In the genomic region with DNA sequence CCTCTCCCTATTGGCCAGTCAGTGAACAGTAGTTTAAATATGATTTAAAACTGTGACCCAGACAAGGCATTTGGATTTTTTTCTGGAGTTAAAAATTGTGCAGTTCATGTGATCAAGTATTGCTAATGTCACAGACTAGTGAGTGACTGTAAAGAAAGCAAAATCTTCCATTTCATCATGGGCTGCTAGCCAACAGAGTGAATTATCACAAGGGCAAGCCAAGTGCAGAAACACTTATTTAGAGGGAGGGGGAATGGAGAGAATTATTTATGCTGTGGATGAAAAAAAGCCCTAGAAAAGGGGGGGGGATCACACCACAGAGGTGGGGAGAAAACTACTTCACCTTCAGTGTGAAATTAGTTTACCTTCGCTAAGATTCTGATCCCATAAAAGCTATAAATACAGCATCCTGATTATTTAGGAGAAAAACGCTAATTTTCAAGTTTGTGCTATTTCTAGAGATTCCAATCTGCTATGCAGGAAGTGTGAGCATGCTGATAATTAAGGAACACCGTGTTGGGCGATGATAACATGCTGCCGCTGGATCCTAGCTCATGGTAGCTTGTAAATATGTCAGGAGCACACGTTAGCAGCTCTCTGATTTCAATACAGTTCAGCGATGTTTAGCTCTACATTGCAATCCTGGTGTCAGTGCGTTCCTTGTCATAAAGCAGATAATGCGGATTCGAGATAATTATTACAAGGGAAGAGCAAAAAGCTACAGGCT, we compare ENCODE assay signal across 18 mouse cellular contexts.
DNase-seq lines count a peak whose midpoint lies in the region; ATAC-seq and TF ChIP-seq lines count a peak whose summit lies in the region.
"Had no signal": no experiment of that assay in that cellular context is flagged by ENCODE, and none has a peak within 500 bp of the region (broad histone marks: within the 10 kb centered on the region; RNA-seq: fewer than 3 reads in every experiment).

No protein-coding gene starts in this region.

- H3K36me3 ChIP-seq in forebrain, embryonic 14.5 days (ENCODE audit: control insufficient read depth, insufficient read depth, low read length): no peaks in the 10 kb centered on the region
- no peaks in the 10 kb centered on the region for H3K36me3 ChIP-seq in forebrain, embryonic 10.5 days (replicated peaks)
- H3K36me3 ChIP-seq in heart, embryonic 12.5 days: no peaks in the 10 kb centered on the region
- no peaks in the 10 kb centered on the region for H3K36me3 ChIP-seq in lung, embryonic 14.5 days (ENCODE audit: insufficient read depth)
- H3K36me3 ChIP-seq in liver, embryonic 11.5 days (ENCODE audit: control insufficient read depth, insufficient read depth, low read length): no peaks in the 10 kb centered on the region
- H3K36me3 ChIP-seq: embryonic facial prominence, embryonic 10.5 days; G1E; heart, embryonic 13.5 days; hindbrain, embryonic 15.5 days had no signal

- no peak overlapping the region for H3K27ac ChIP-seq in forebrain, embryonic 14.5 days (ENCODE audit: low read depth, low read length)
- H3K27ac ChIP-seq in forebrain, embryonic 10.5 days: no peak overlapping the region
- H3K27ac ChIP-seq in heart, embryonic 12.5 days (ENCODE audit: poor library complexity, severe bottlenecking): no peak overlapping the region
- no peak overlapping the region for H3K27ac ChIP-seq in lung, embryonic 14.5 days (ENCODE audit: low read depth)
- H3K27ac ChIP-seq in liver, embryonic 11.5 days (ENCODE audit: low read depth, low read length): no peak overlapping the region
- H3K27ac ChIP-seq: embryonic facial prominence, embryonic 10.5 days; heart, embryonic 13.5 days; hindbrain, embryonic 15.5 days had no signal

- H3K9me3 ChIP-seq in forebrain, embryonic 14.5 days (replicated peaks; ENCODE audit: control insufficient read depth, low read length): no peaks in the 10 kb centered on the region
- no peaks in the 10 kb centered on the region for H3K9me3 ChIP-seq in forebrain, embryonic 10.5 days
- H3K9me3 ChIP-seq in heart, embryonic 12.5 days (replicated peaks): 0 out of 2 replicates have a peak, but pooled peaks cover 3% of the 10 kb centered on the region
- no peaks in the 10 kb centered on the region for H3K9me3 ChIP-seq in lung, embryonic 14.5 days (ENCODE audit: low read depth, low read length)
- no peaks in the 10 kb centered on the region for H3K9me3 ChIP-seq in liver, embryonic 11.5 days (ENCODE audit: control insufficient read depth, low read length)
- H3K9me3 ChIP-seq: embryonic facial prominence, embryonic 10.5 days; heart, embryonic 13.5 days; hindbrain, embryonic 15.5 days had no signal

- H3K27me3 ChIP-seq in forebrain, embryonic 14.5 days (replicated peaks; ENCODE audit: control insufficient read depth, insufficient read depth, low read length): no peaks in the 10 kb centered on the region
- no peaks in the 10 kb centered on the region for H3K27me3 ChIP-seq in forebrain, embryonic 10.5 days (ENCODE audit: poor library complexity, severe bottlenecking)
- no peaks in the 10 kb centered on the region for H3K27me3 ChIP-seq in heart, embryonic 12.5 days (replicated peaks)
- no peaks in the 10 kb centered on the region for H3K27me3 ChIP-seq in lung, embryonic 14.5 days (ENCODE audit: insufficient read depth, low read length)
- no peaks in the 10 kb centered on the region for H3K27me3 ChIP-seq in liver, embryonic 11.5 days (replicated peaks; ENCODE audit: control insufficient read depth, insufficient read depth, low read length)
- H3K27me3 ChIP-seq: heart, embryonic 13.5 days; hindbrain, embryonic 15.5 days had no signal

- no peak overlapping the region for H3K4me2 ChIP-seq in forebrain, embryonic 14.5 days (ENCODE audit: low read length)
- no peak overlapping the region for H3K4me2 ChIP-seq in heart, embryonic 12.5 days
- H3K4me2 ChIP-seq in lung, embryonic 14.5 days: no peak overlapping the region
- no peak overlapping the region for H3K4me2 ChIP-seq in liver, embryonic 11.5 days
- H3K4me2 ChIP-seq: heart, embryonic 13.5 days; hindbrain, embryonic 15.5 days had no signal

- H3K4me3 ChIP-seq in forebrain, embryonic 14.5 days (ENCODE audit: low read depth, low read length): no peak overlapping the region
- H3K4me3 ChIP-seq in forebrain, embryonic 10.5 days: no peak overlapping the region
- no peak overlapping the region for H3K4me3 ChIP-seq in heart, embryonic 12.5 days
- H3K4me3 ChIP-seq in lung, embryonic 14.5 days (ENCODE audit: low read depth, low read length): no peak overlapping the region
- H3K4me3 ChIP-seq in liver, embryonic 11.5 days (ENCODE audit: low read depth, low read length): no peak overlapping the region
- H3K4me3 ChIP-seq: embryonic facial prominence, embryonic 10.5 days; heart, embryonic 13.5 days; hindbrain, embryonic 15.5 days had no signal

- 79% methylated on average over 10 of the region's 10 CpGs for WGBS in forebrain, embryonic 14.5 days
- WGBS in forebrain, embryonic 10.5 days: 85% methylated on average over 10 of the region's 10 CpGs
- WGBS in heart, embryonic 12.5 days: 63% methylated on average over 10 of the region's 10 CpGs
- WGBS in lung, embryonic 14.5 days: 56% methylated on average over 10 of the region's 10 CpGs
- WGBS in liver, embryonic 11.5 days: 63% methylated on average over 10 of the region's 10 CpGs

- peak; percentile 51 for DNase-seq in forebrain, embryonic 14.5 days (ENCODE audit: low spot score)
- DNase-seq in forebrain, embryonic 10.5 days (ENCODE audit: extremely low spot score, low spot score): no peak
- peak; percentile 4 for DNase-seq in heart, adult 11 months
- DNase-seq in lung, embryonic 14.5 days: peak; percentile 14
- DNase-seq in lung, postnatal 10 days: no peak
- no peak for DNase-seq in liver, embryonic 11.5 days (ENCODE audit: low spot score)
- DNase-seq: adrenal gland, adult 8-10 months; B cell, adult 2 months; cerebellum, adult 2 months; cerebellum, postnatal 10 days; gastrocnemius, postnatal 14 days; heart, postnatal 36 days had no signal

- no peaks in the 10 kb centered on the region for H3K4me1 ChIP-seq in forebrain, embryonic 14.5 days (ENCODE audit: control insufficient read depth, insufficient read depth, low read length)
- no peaks in the 10 kb centered on the region for H3K4me1 ChIP-seq in forebrain, embryonic 10.5 days
- no peaks in the 10 kb centered on the region for H3K4me1 ChIP-seq in heart, embryonic 12.5 days (replicated peaks)
- H3K4me1 ChIP-seq in lung, embryonic 14.5 days (ENCODE audit: insufficient read depth): no peaks in the 10 kb centered on the region
- no peaks in the 10 kb centered on the region for H3K4me1 ChIP-seq in liver, embryonic 11.5 days (replicated peaks; ENCODE audit: control insufficient read depth, insufficient read depth, low read length)
- H3K4me1 ChIP-seq: embryonic facial prominence, embryonic 10.5 days; heart, embryonic 13.5 days; hindbrain, embryonic 15.5 days had no signal

- no peak for TF ChIP-seq CTCF in lung, embryonic 14.5 days (IDR thresholded peaks at IDR 0.05; ENCODE audit: low read depth)

- H3K9ac ChIP-seq in forebrain, embryonic 14.5 days (ENCODE audit: low read length): no peak overlapping the region
- H3K9ac ChIP-seq in heart, embryonic 12.5 days: no peak overlapping the region
- H3K9ac ChIP-seq in lung, embryonic 14.5 days: no peak overlapping the region
- no peak overlapping the region for H3K9ac ChIP-seq in liver, embryonic 11.5 days (ENCODE audit: low read depth, low read length)
- H3K9ac ChIP-seq: heart, embryonic 13.5 days; hindbrain, embryonic 15.5 days had no signal

- ATAC-seq in forebrain, embryonic 14.5 days: no peak; the same call in 1 of the 2 replicates
- no peak for ATAC-seq in heart, embryonic 12.5 days (ENCODE audit: insufficient number of reproducible peaks, low FRiP score)
- ATAC-seq in lung, embryonic 14.5 days (ENCODE audit: insufficient read depth): no peak
- no peak for ATAC-seq in liver, embryonic 11.5 days (replicated peaks; ENCODE audit: low FRiP score)
- ATAC-seq: CD4-positive, CD25-positive, alpha-beta regulatory T cell, adult 4 months had no signal

Comparison
In these comparisons a context has a peak if more than half of its experiments do, and no peak if none do; other contexts are left out.
1. DNase-seq: peak in forebrain, embryonic 14.5 days (single experiment), heart, adult 11 months (single experiment) and lung, embryonic 14.5 days (single experiment); none in forebrain, embryonic 10.5 days (single experiment), lung, postnatal 10 days (single experiment) and liver, embryonic 11.5 days (single experiment).